In the genomic region with DNA sequence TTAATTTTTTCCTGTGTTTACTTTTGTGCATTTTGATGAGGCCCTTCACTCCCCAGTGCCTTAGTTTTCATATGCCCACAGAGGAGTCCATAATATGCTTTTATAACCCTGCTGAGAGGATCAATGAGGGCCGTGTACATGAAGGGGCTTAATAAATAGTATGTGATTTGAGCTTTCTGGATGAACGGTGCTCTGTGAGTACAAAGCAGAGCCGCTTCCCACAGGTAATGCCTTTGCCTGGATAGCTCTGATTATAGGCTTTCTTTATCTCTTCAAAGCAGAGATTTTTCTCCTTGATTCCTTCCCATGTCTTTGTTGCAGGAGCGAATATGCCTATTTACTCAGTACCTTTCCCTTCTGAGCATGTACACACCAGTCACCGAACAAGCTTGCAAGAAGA, we compare ENCODE assay signal across 18 mouse cellular contexts.
DNase-seq lines count a peak whose midpoint lies in the region; ATAC-seq and TF ChIP-seq lines count a peak whose summit lies in the region.
"Had no signal": no experiment of that assay in that cellular context is flagged by ENCODE, and none has a peak within 500 bp of the region (broad histone marks: within the 10 kb centered on the region; RNA-seq: fewer than 3 reads in every experiment).

No protein-coding gene starts in this region.

- H3K9ac ChIP-seq in hindbrain, embryonic 14.5 days, result no peak overlapping the region
- H3K9ac ChIP-seq in hindbrain, postnatal 0 days (replicated peaks; ENCODE audit: low read length), result no peak overlapping the region
- no peak overlapping the region for H3K9ac ChIP-seq in forebrain, embryonic 15.5 days (replicated peaks)
- no peak overlapping the region for H3K9ac ChIP-seq in midbrain, embryonic 15.5 days
- H3K9ac ChIP-seq: heart, embryonic 15.5 days; hindbrain, embryonic 15.5 days had no signal

- H3K27ac ChIP-seq in hindbrain, embryonic 14.5 days, result peak overlapping the region; percentile 18; the same call in 1 of the 2 replicates
- H3K27ac ChIP-seq in hindbrain, postnatal 0 days, result no peak overlapping the region
- H3K27ac ChIP-seq in forebrain, embryonic 15.5 days (replicated peaks), result no peak overlapping the region
- H3K27ac ChIP-seq in midbrain, embryonic 15.5 days, result peak overlapping the region; percentile 45; the same call in 1 of the 2 replicates
- H3K27ac ChIP-seq: embryonic facial prominence, embryonic 10.5 days; heart, adult 2 months; heart, embryonic 15.5 days; hindbrain, embryonic 10.5 days; hindbrain, embryonic 15.5 days had no signal

- H3K27me3 ChIP-seq in hindbrain, embryonic 14.5 days (ENCODE audit: control insufficient read depth, insufficient read depth, low read length), result no peaks in the 10 kb centered on the region
- no peaks in the 10 kb centered on the region for H3K27me3 ChIP-seq in hindbrain, postnatal 0 days (ENCODE audit: insufficient read depth, low read length)
- no peaks in the 10 kb centered on the region for H3K27me3 ChIP-seq in forebrain, embryonic 15.5 days
- H3K27me3 ChIP-seq in midbrain, embryonic 15.5 days (replicated peaks), result no peaks in the 10 kb centered on the region
- H3K27me3 ChIP-seq: heart, embryonic 15.5 days; hindbrain, embryonic 15.5 days had no signal

- H3K9me3 ChIP-seq in hindbrain, embryonic 14.5 days (ENCODE audit: control insufficient read depth, low read length), result no peaks in the 10 kb centered on the region
- no peaks in the 10 kb centered on the region for H3K9me3 ChIP-seq in hindbrain, postnatal 0 days (ENCODE audit: low read length)
- H3K9me3 ChIP-seq in forebrain, embryonic 15.5 days, result no peaks in the 10 kb centered on the region
- H3K9me3 ChIP-seq in midbrain, embryonic 15.5 days, result no peaks in the 10 kb centered on the region
- H3K9me3 ChIP-seq: embryonic facial prominence, embryonic 10.5 days; heart, embryonic 15.5 days; hindbrain, embryonic 10.5 days; hindbrain, embryonic 15.5 days had no signal

- no peak overlapping the region for H3K4me3 ChIP-seq in hindbrain, embryonic 14.5 days (replicated peaks; ENCODE audit: low read length)
- no peak overlapping the region for H3K4me3 ChIP-seq in hindbrain, postnatal 0 days (ENCODE audit: low read length)
- H3K4me3 ChIP-seq in forebrain, embryonic 15.5 days, result no peak overlapping the region
- H3K4me3 ChIP-seq in midbrain, embryonic 15.5 days, result no peak overlapping the region
- H3K4me3 ChIP-seq: embryonic facial prominence, embryonic 10.5 days; heart, adult 2 months; heart, embryonic 15.5 days; hindbrain, embryonic 10.5 days; hindbrain, embryonic 15.5 days had no signal

- no peaks in the 10 kb centered on the region for H3K36me3 ChIP-seq in hindbrain, embryonic 14.5 days (replicated peaks; ENCODE audit: control insufficient read depth, insufficient read depth)
- no peaks in the 10 kb centered on the region for H3K36me3 ChIP-seq in hindbrain, postnatal 0 days (ENCODE audit: insufficient read depth, low read length)
- H3K36me3 ChIP-seq in forebrain, embryonic 15.5 days, result no peaks in the 10 kb centered on the region
- H3K36me3 ChIP-seq in midbrain, embryonic 15.5 days (replicated peaks), result no peaks in the 10 kb centered on the region
- H3K36me3 ChIP-seq: embryonic facial prominence, embryonic 10.5 days; heart, embryonic 15.5 days; hindbrain, embryonic 10.5 days; hindbrain, embryonic 15.5 days had no signal

- H3K4me1 ChIP-seq in hindbrain, embryonic 14.5 days (replicated peaks; ENCODE audit: control insufficient read depth, insufficient read depth, low read length), result no peaks in the 10 kb centered on the region
- H3K4me1 ChIP-seq in hindbrain, postnatal 0 days (ENCODE audit: insufficient read depth, low read length), result no peaks in the 10 kb centered on the region
- no peaks in the 10 kb centered on the region for H3K4me1 ChIP-seq in forebrain, embryonic 15.5 days
- peaks cover 4% of the 10 kb centered on the region; the same call in 1 of the 2 replicates for H3K4me1 ChIP-seq in midbrain, embryonic 15.5 days
- H3K4me1 ChIP-seq: embryonic facial prominence, embryonic 10.5 days; heart, embryonic 15.5 days; hindbrain, embryonic 10.5 days; hindbrain, embryonic 15.5 days had no signal

- H3K4me2 ChIP-seq in hindbrain, embryonic 14.5 days (replicated peaks), result no peak overlapping the region
- no peak overlapping the region for H3K4me2 ChIP-seq in hindbrain, postnatal 0 days (ENCODE audit: low read depth, low read length)
- H3K4me2 ChIP-seq in forebrain, embryonic 15.5 days (replicated peaks), result no peak overlapping the region
- H3K4me2 ChIP-seq in midbrain, embryonic 15.5 days, result no peak overlapping the region
- H3K4me2 ChIP-seq: heart, embryonic 11.5 days; heart, embryonic 15.5 days; hindbrain, embryonic 15.5 days had no signal

- DNase-seq in hindbrain, embryonic 14.5 days (ENCODE audit: low spot score), result no peak
- no peak for DNase-seq in hindbrain, postnatal 0 days (ENCODE audit: low spot score)
- no peak for DNase-seq in kidney, adult 8-10 months
- DNase-seq in liver, result no peak
- DNase-seq: adrenal gland, adult 2 months; adrenal gland, postnatal 25 days; cerebellum, adult 2 months; cerebellum, postnatal 10 days; gastrocnemius, postnatal 14 days; heart, adult 2 months had no signal

- 55% methylated on average over 5 of the region's 5 CpGs for WGBS in hindbrain, embryonic 14.5 days
- WGBS in hindbrain, postnatal 0 days, result 40% methylated on average over 5 of the region's 5 CpGs
- 23% methylated on average over 5 of the region's 5 CpGs for WGBS in forebrain, embryonic 15.5 days
- 29% methylated on average over 5 of the region's 5 CpGs for WGBS in midbrain, embryonic 15.5 days

- TF ChIP-seq CTCF in hindbrain, postnatal 0 days (IDR thresholded peaks at IDR 0.05; ENCODE audit: low read depth), result no peak

- peak; percentile 60; the same call in 1 of the 2 replicates for ATAC-seq in hindbrain, embryonic 14.5 days (ENCODE audit: low FRiP score)
- no peak for ATAC-seq in hindbrain, postnatal 0 days
- 0 out of 2 replicates have a peak, but pooled peaks have one; percentile 46 for ATAC-seq in forebrain, embryonic 15.5 days (replicated peaks)
- peak; percentile 84 for ATAC-seq in midbrain, embryonic 15.5 days (replicated peaks)
- ATAC-seq: inflammation-experienced regulatory T-cells, adult 6 months had no signal

Comparison
In these comparisons a context has a peak if more than half of its experiments do, and no peak if none do; other contexts are left out.
1. H3K27ac ChIP-seq: peak in hindbrain, embryonic 14.5 days (single experiment) and midbrain, embryonic 15.5 days (single experiment); none in hindbrain, postnatal 0 days (single experiment) and forebrain, embryonic 15.5 days (single experiment).